Mouse (Mus musculus) layer of hippocampus, adult 2 months (tissue): ENCODE measurements around the gene Fbxo11. TPM values are rescaled to one million over a fixed set of nuclear protein-coding genes. Genes with fewer than 3 reads are reported as not detected.

Source experiments
- DNase-seq, 2 experiments: peaks; one replicate each; pipeline ENCODE4 v3.0.0; 2022; ENCODE audit warnings: low spot score in 2 of 2
- H3K27ac ChIP-seq: fragments of 200-600 bp; 2 replicates; pipeline ENCODE4 v1.8.1; 2022
- H3K4me3 ChIP-seq: fragments of 200-600 bp; 2 replicates; pipeline ENCODE4 v1.8.1; 2022; ENCODE audit warnings: mild to moderate bottlenecking
- CTCF ChIP-seq: fragments of 200-600 bp; conservative IDR thresholded peaks from 2 replicates; pipeline ENCODE4 v1.8.1; 2022; ENCODE audit warnings: antibody characterized with exemption, mild to moderate bottlenecking, moderate library complexity
- long read RNA-seq, 2 experiments: library from polyadenylated mRNA; stranded (forward); transcript quantifications; one replicate each; pipeline ENCODE4 v2.0.0; 2021; ENCODE audit warnings: borderline mapping rate in 2 of 2
- total RNA-seq, 2 experiments: library from RNA; stranded (reverse); gene quantifications; 2 replicates each; pipeline ENCODE4 v1.2.3; 2021

Gene Fbxo11
- total RNA-seq = 100 to 1,000 TPM; 119 to 121 TPM
- long read RNA-seq, experiment 1, full-length matches to known transcripts = 5 of 18 reads
- long read RNA-seq, experiment 1, partial matches to known transcripts = 5 of 18 reads
- long read RNA-seq, experiment 1, other reads (novel, unspliced or antisense) = 8 of 18 reads
- long read RNA-seq, experiment 2, full-length matches to known transcripts = 19 of 46 reads
- long read RNA-seq, experiment 2, partial matches to known transcripts = 16 of 46 reads
- long read RNA-seq, experiment 2, other reads (novel, unspliced or antisense) = 11 of 46 reads

GRCm38 (mm10) chr17:88065031-88065800 is at the start of gene Fbxo11:
Fbxo11 (minus strand) TSS chr17:88065291.
- DNase-seq = peak; percentile 34 to 56
- Histone ChIP-seq H3K27ac (peak within 1 kb of the TSS; percentile 98), H3K4me3 (peak within 1 kb of the TSS; percentile 75)
- no peak for TF ChIP-seq CTCF

DNA sequence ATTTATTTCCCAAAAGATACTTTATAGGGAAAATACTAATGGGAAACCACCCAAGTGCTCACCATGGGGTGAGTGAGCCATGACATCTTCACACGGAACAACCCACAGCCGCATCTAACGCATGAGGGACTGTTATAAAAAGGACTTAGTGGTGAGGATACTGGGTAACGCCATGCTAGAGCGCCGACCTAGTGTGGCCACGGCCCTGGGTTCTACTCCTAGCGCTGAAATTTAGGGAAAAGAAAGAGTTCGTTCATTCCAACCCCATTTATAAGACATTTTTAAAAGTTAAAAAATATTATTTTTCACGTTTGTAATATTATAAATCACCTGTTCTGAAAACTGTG is 48.8 kb upstream of the Fbxo11 start:
- DNase-seq = no peak
- no peak overlapping the region for H3K27ac ChIP-seq
- TF ChIP-seq CTCF = no peak
- H3K4me3 ChIP-seq = no peak overlapping the region

GRCm38 (mm10) chr17:88113015-88113882 is 48.2 kb upstream of the Fbxo11 start:
- no peak for DNase-seq
- H3K27ac ChIP-seq = no peak overlapping the region
- H3K4me3 ChIP-seq = no peak overlapping the region
- 0 out of 2 replicates have a peak, but pooled peaks have one; percentile 7 for TF ChIP-seq CTCF

DNA sequence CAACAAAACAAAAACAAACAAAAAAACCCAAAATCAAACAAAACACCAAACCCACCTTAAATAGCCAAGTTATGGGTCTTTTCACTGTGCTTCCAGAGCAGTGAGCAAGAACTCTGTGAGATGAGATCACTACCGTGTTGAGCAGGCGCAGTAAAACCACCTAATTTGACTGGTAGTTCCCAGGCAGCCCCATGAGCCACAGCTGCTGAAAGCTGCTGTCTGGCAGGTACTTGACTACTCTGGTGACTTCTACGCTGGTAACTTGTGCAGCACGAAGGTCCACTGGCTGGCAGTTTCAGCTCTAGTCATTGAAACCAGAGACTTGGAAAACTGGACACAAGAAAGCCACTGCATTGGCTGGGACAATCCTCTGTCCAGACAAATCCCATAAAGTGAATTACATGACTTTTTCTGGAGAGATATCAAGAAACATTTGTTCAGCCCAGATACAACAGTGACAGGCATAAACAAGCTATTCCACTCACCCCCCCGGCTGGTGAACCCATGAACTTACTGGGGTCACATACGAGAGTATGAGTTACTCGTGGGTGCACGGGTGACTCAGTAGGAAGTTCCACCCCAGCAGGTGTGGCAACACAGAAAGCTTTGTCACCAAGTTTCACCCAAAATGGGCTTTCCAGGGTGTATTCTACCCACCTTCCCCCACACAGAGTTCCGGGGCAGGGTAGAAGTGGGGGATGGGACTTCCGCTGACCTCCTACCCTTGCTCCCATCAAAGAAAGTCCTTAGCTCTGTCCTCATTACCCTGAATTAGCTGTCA is 47.0 kb upstream of the Fbxo11 start:
- TF ChIP-seq CTCF = no peak
- DNase-seq = no peak
- Histone ChIP-seq H3K4me3 (no peak overlapping the region), H3K27ac (no peak overlapping the region)

GRCm38 (mm10) chr17:88111081-88111796 is 46.1 kb upstream of the Fbxo11 start:
- no peak for TF ChIP-seq CTCF
- Histone ChIP-seq H3K27ac (no peak overlapping the region), H3K4me3 (no peak overlapping the region)
- DNase-seq = no peak

DNA sequence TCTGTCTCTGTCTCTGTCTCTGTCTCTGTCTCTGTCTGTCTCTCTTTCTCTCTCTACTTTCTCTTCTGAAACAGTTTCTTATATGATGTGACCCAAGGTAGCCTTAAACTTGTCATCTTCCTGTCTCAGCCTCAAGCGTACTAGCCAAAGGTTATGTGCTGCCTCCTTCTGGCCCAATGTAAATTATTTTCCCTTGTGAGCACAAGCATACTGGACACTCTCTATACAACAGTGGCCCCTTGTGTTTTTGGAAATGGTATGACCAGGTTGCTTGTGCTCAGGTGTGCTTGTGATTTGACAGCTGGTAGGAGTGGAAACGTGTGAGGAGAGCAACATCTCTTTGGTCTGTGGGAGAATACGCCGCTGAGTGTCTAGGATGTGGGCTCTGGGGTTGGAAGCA is 42.6 kb upstream of the Fbxo11 start:
- no peak for DNase-seq
- H3K27ac ChIP-seq = no peak overlapping the region
- TF ChIP-seq CTCF = peak; percentile 28
- H3K4me3 ChIP-seq = no peak overlapping the region

- no peak overlapping the region for H3K4me3 ChIP-seq
- peak; percentile 18 to 52 for DNase-seq
- no peak overlapping the region for H3K27ac ChIP-seq
- no peak for TF ChIP-seq CTCF
Observed at GRCm38 (mm10) chr17:88106365-88106764, 41.3 kb upstream of the Fbxo11 start.

DNA sequence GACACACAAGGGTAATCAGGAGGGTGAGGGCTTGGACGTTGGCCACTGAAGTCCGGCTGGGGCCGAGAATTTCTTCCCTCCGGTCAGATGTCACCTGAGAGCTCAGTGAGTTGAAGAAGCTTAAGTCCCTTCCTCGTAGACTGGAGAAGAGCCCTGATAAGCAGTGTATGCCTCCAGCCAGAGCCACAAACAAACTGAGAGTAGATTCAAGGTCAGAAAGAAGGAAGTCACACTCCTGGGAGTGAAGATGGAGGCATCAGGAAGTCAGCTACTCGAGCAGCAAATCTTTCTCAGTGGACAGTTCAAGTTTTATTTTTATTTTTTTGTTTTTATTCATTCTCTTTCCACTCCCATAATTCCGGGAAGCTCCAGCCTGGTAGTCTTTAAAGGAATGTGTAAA is 37.5 kb upstream of the Fbxo11 start:
- DNase-seq = no peak
- H3K27ac ChIP-seq = no peak overlapping the region
- no peak for TF ChIP-seq CTCF

DNA sequence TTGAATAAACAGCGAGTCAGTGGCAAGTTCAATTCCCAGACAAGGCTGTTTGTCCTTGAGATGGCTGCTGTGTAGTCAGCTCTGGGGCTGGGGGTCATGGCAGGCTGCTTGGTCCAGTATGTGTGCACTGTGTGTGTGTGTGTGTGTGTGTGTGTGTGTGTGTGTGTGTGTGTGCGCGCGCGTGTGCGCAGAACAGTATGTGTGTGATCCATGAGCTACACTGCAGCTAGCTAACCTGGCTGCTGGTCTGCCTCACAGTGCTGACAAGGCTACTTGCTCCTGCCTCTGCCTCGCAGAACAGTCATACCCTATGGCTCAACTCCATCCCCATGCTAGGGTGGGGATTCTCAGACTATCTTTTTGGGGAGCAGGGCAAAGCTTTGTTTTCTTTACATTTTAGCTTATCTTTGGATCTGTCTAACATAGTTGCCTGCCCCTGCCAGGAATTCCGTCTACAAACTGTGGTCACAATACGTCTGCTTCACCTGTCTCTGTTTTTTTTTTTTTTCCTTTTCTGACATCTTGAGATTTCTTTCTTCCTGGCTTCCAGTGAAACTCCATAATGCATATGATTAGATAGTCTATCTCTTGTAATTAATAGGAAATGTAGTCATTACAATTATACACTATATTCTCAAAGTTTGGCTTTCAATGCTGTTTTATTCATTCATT is 33.2 kb upstream of the Fbxo11 start:
- H3K27ac ChIP-seq = no peak overlapping the region
- TF ChIP-seq CTCF = no peak

More for the DNA sequence above, 37.5 kb upstream of the Fbxo11 start:
- no peak overlapping the region for H3K4me3 ChIP-seq

GRCm38 (mm10) chr17:88097543-88097942 is 32.5 kb upstream of the Fbxo11 start:
- no peak overlapping the region for H3K4me3 ChIP-seq
- no peak for TF ChIP-seq CTCF
- DNase-seq = no peak
- no peak overlapping the region for H3K27ac ChIP-seq

More for the DNA sequence above, 33.2 kb upstream of the Fbxo11 start:
- no peak for DNase-seq
- H3K4me3 ChIP-seq = no peak overlapping the region

- Histone ChIP-seq H3K27ac (no peak overlapping the region), H3K4me3 (no peak overlapping the region)
- no peak for TF ChIP-seq CTCF
- no peak for DNase-seq
Observed at GRCm38 (mm10) chr17:88096809-88097399, 31.8 kb upstream of the Fbxo11 start.
